In genomic region chr5:136755696-136756095, GRCm38 (mm10) we compare ENCODE assay signal across 8 mouse cellular contexts.
DNase-seq lines count a peak whose midpoint lies in the region; ATAC-seq and TF ChIP-seq lines count a peak whose summit lies in the region.

No protein-coding gene starts in this region.

- no peaks in the 10 kb centered on the region for H3K36me3 ChIP-seq in kidney, postnatal 0 days (ENCODE audit: insufficient read depth, low read length)
- no peaks in the 10 kb centered on the region for H3K36me3 ChIP-seq in liver, postnatal 0 days (replicated peaks; ENCODE audit: insufficient read depth, low read length)

- H3K4me3 ChIP-seq in kidney, postnatal 0 days (replicated peaks; ENCODE audit: low read depth, low read length) = no peak overlapping the region
- H3K4me3 ChIP-seq in liver, postnatal 0 days (ENCODE audit: low read depth, low read length) = no peak overlapping the region

- TF ChIP-seq CTCF in kidney, postnatal 0 days (IDR thresholded peaks at IDR 0.05; ENCODE audit: low read depth) = peak; percentile 96
- TF ChIP-seq CTCF in liver, postnatal 0 days (IDR thresholded peaks at IDR 0.05; ENCODE audit: low read depth) = peak; percentile 88

- ATAC-seq in kidney, postnatal 0 days (replicated peaks; ENCODE audit: low FRiP score, low read depth) = no peak
- no peak for ATAC-seq in liver, postnatal 0 days

- no peak overlapping the region for H3K4me2 ChIP-seq in kidney, postnatal 0 days (ENCODE audit: low read length)
- no peak overlapping the region for H3K4me2 ChIP-seq in liver, postnatal 0 days (ENCODE audit: low read depth, low read length)

- H3K9me3 ChIP-seq in kidney, postnatal 0 days (replicated peaks; ENCODE audit: low read length) = no peaks in the 10 kb centered on the region
- no peaks in the 10 kb centered on the region for H3K9me3 ChIP-seq in liver, postnatal 0 days (ENCODE audit: low read length)

- peak; percentile 42 for DNase-seq in ovary, postnatal 10 days (ENCODE audit: low spot score)
- DNase-seq in ovary, adult 18-20 months (ENCODE audit: low spot score) = no peak
- DNase-seq in adrenal gland, adult 8-10 months = peak; percentile 21
- peak; percentile 72 for DNase-seq in embryo, embryonic 11 days
- peak; percentile 78 for DNase-seq in kidney, postnatal 0 days (ENCODE audit: low spot score)
- DNase-seq in liver, postnatal 0 days = peak; percentile 69
- peak; percentile 38 for DNase-seq in right cerebral cortex, postnatal 25 days
- DNase-seq in yolk sac, embryonic 10.5 days (ENCODE audit: low spot score) = no peak

- H3K27me3 ChIP-seq in kidney, postnatal 0 days (ENCODE audit: insufficient read depth, low read length) = no peaks in the 10 kb centered on the region
- H3K27me3 ChIP-seq in liver, postnatal 0 days (ENCODE audit: insufficient read depth, low read length) = no peaks in the 10 kb centered on the region

- H3K9ac ChIP-seq in kidney, postnatal 0 days (ENCODE audit: low read depth, low read length) = no peak overlapping the region
- no peak overlapping the region for H3K9ac ChIP-seq in liver, postnatal 0 days (replicated peaks)

- TF ChIP-seq EP300 in liver, postnatal 0 days (IDR thresholded peaks at IDR 0.05; ENCODE audit: low read depth) = no peak

- no peaks in the 10 kb centered on the region for H3K4me1 ChIP-seq in kidney, postnatal 0 days (replicated peaks; ENCODE audit: insufficient read depth, low read length)
- H3K4me1 ChIP-seq in liver, postnatal 0 days (ENCODE audit: insufficient read depth) = no peaks in the 10 kb centered on the region

- 1% methylated on average over 3 of the region's 3 CpGs for WGBS in kidney, postnatal 0 days
- WGBS in liver, postnatal 0 days (ENCODE audit: insufficient replicate concordance) = 2% methylated on average over 3 of the region's 3 CpGs

- no peak overlapping the region for H3K27ac ChIP-seq in kidney, postnatal 0 days
- H3K27ac ChIP-seq in liver, postnatal 0 days (ENCODE audit: low read depth) = no peak overlapping the region

Comparison
In these comparisons a context has a peak if more than half of its experiments do, and no peak if none do; other contexts are left out.
1. DNase-seq: peak in ovary, postnatal 10 days (single experiment), adrenal gland, adult 8-10 months (single experiment), embryo, embryonic 11 days (single experiment), kidney, postnatal 0 days (single experiment), liver, postnatal 0 days (single experiment) and right cerebral cortex, postnatal 25 days (single experiment); none in ovary, adult 18-20 months (single experiment) and yolk sac, embryonic 10.5 days (single experiment).